Comparison of ENCODE assay signal across 23 mouse cellular contexts in genomic region chr4:112288396-112288795, GRCm38 (mm10). TPM values are rescaled to one million over a fixed set of nuclear protein-coding genes. Genes with fewer than 3 reads are reported as not detected.
A peak's percentile ranks its signal among the peaks of the same experiment; 100 is the strongest.
DNase-seq lines count a peak whose midpoint lies in the region; ATAC-seq lines count a peak whose summit lies in the region.
"Had no signal": no experiment of that assay in that cellular context is flagged by ENCODE, and none has a peak within 500 bp of the region (broad histone marks: within the 10 kb centered on the region; RNA-seq: fewer than 3 reads in every experiment).

No protein-coding gene starts in this region.

- H3K9me3 ChIP-seq in heart, embryonic 10.5 days: no peaks in the 10 kb centered on the region

- no peaks in the 10 kb centered on the region for H3K4me1 ChIP-seq in heart, embryonic 10.5 days
- H3K4me1 ChIP-seq: embryonic facial prominence, embryonic 12.5 days; forebrain, embryonic 15.5 days; heart, embryonic 13.5 days; hindbrain, embryonic 12.5 days had no signal

- H3K27me3 ChIP-seq in heart, embryonic 10.5 days (ENCODE audit: insufficient read depth, poor library complexity, severe bottlenecking): no peaks in the 10 kb centered on the region
- H3K27me3 ChIP-seq: embryonic facial prominence, embryonic 12.5 days; forebrain, embryonic 15.5 days; heart, embryonic 13.5 days; hindbrain, embryonic 12.5 days had no signal

- WGBS in heart, embryonic 10.5 days: 73% methylated on average over 4 of the region's 4 CpGs

- ATAC-seq in common myeloid progenitor, adult 5-6 weeks (replicated peaks; ENCODE audit: low read depth, poor library complexity, severe bottlenecking): peak; percentile 100
- ATAC-seq in megakaryocyte progenitor cell, adult 5-6 weeks (replicated peaks; ENCODE audit: poor library complexity): peak; percentile 100
- ATAC-seq: forebrain, embryonic 15.5 days; hindbrain, postnatal 0 days had no signal

- peak; percentile 0 to 2 for DNase-seq in heart, adult 18-20 months
- DNase-seq in heart, embryonic 10.5 days (ENCODE audit: low spot score): no peak
- peak; percentile 15 for DNase-seq in telencephalon, adult 2 months (ENCODE audit: low read depth, low spot score)
- no peak for DNase-seq in cerebellum, postnatal 25 days
- DNase-seq in adrenal gland, adult (ENCODE audit: inconsistent age in 2 of 2, low spot score in 1 of 2): no peak
- DNase-seq: adrenal gland, adult 2 months; adrenal gland, postnatal 25 days; cerebellum, adult 2 months; cerebellum, postnatal 10 days; gastrocnemius, postnatal 10 days; heart, postnatal 36 days had no signal

- H3K36me3 ChIP-seq in heart, embryonic 10.5 days: no peaks in the 10 kb centered on the region
- H3K36me3 ChIP-seq: embryonic facial prominence, embryonic 12.5 days; forebrain, embryonic 15.5 days; heart, embryonic 13.5 days; hindbrain, embryonic 12.5 days had no signal

- no peak overlapping the region for H3K27ac ChIP-seq in heart, embryonic 10.5 days
- H3K27ac ChIP-seq: embryonic facial prominence, embryonic 12.5 days; forebrain, embryonic 15.5 days; heart, embryonic 13.5 days; hindbrain, embryonic 12.5 days; hindbrain, postnatal 0 days had no signal

- no peak overlapping the region for H3K4me3 ChIP-seq in heart, embryonic 10.5 days
- H3K4me3 ChIP-seq: embryonic facial prominence, embryonic 12.5 days; forebrain, embryonic 15.5 days; heart, embryonic 13.5 days; hindbrain, embryonic 12.5 days had no signal

RNA-seq across cellular contexts. Expression of gene Skint3, which starts 56.4 kb away (rescaled TPM):
- not detected for total RNA-seq in heart, adult 18-20 months (2021)
- not detected in 2 replicates for polyA plus RNA-seq in heart, embryonic 10.5 days (2016; fragmentation: Nextera tagmentation; extraction: Ambion mirVana)
- total RNA-seq in common myeloid progenitor, adult 5-6 weeks (2017): not detected in 2 replicates
- 0.15 and 0.22 TPM in 2 replicates for total RNA-seq in megakaryocyte progenitor cell, adult 5-6 weeks (2015)
- 0.20 TPM in 1 of 2 replicates, not detected in the other for total RNA-seq in megakaryocyte progenitor cell, adult 5-6 weeks (2017)
- total RNA-seq: adrenal gland, postnatal 25 days; gastrocnemius, postnatal 10 days; heart, adult 8-10 months; heart, postnatal 36 days; hindbrain, postnatal 0 days; MEL had no signal
- polyA plus RNA-seq: adrenal gland, adult 2 months; C2C12; cerebellum, adult 2 months; embryonic facial prominence, embryonic 12.5 days; forebrain, embryonic 11.5 days; forebrain, embryonic 15.5 days; heart, embryonic 13.5 days; heart, postnatal 0 days; hindbrain, embryonic 12.5 days; hindbrain, postnatal 0 days had no signal

Comparison
In these comparisons a context has a peak if more than half of its experiments do, and no peak if none do; other contexts are left out.
1. DNase-seq: peak in heart, adult 18-20 months (2 of 2) and telencephalon, adult 2 months (single experiment); none in heart, embryonic 10.5 days (single experiment), cerebellum, postnatal 25 days (0 of 2) and adrenal gland, adult (0 of 2).